Mouse (Mus musculus): ENCODE measurements around the gene Shank2. TPM values are rescaled to one million over a fixed set of nuclear protein-coding genes. Genes with fewer than 3 reads are reported as not detected.

Shank2 gene
- polyA plus RNA-seq, 1 experiment = 2.0 TPM

- TF ChIP-seq POLR2A (IDR thresholded peaks at IDR 0.05; ENCODE audit: borderline replicate concordance, control insufficient read depth, low read depth, low read length) (no peak), CTCF (IDR thresholded peaks at IDR 0.05; ENCODE audit: control insufficient read depth, insufficient read depth, low read length) (no peak)
- H3K4me3 ChIP-seq (replicated peaks; ENCODE audit: control insufficient read depth, low read depth, low read length) = no peak overlapping the region
- H3K27ac ChIP-seq (ENCODE audit: control insufficient read depth, insufficient read depth, low read depth, low read length, poor library complexity) = no peak overlapping the region
- 74% methylated on average over 4 of the region's 4 CpGs for WGBS
- no peaks in the 10 kb centered on the region for H3K4me1 ChIP-seq (ENCODE audit: control insufficient read depth, insufficient read depth, low read length)
Measured at GRCm38 (mm10) chr7:144473486-144473885, 471.8 kb downstream of the Shank2 start.

Other genes with a start within 250 kb of the Shank2 start
- 3.4 and 6.7 TPM in 2 replicates for gene Osbpl5, start 244.9 kb upstream of the Shank2 start, polyA plus RNA-seq (2011; ENCODE audit: insufficient read depth, insufficient read length, low replicate concordance, missing spikeins)
- gene Mrgprg, start 234.9 kb upstream of the Shank2 start, polyA plus RNA-seq (2011; ENCODE audit: insufficient read depth, insufficient read length, low replicate concordance, missing spikeins) = not detected in 2 replicates
- gene Mrgpre, start 217.4 kb upstream of the Shank2 start, polyA plus RNA-seq (2011; ENCODE audit: insufficient read depth, insufficient read length, low replicate concordance, missing spikeins) = 0.52 TPM in 1 of 2 replicates, not detected in the other
- gene Nadsyn1, start 179.1 kb upstream of the Shank2 start, polyA plus RNA-seq (2011; ENCODE audit: insufficient read depth, insufficient read length, low replicate concordance, missing spikeins) = 2.3 and 4.4 TPM in 2 replicates
- 7.4 and 8.5 TPM in 2 replicates for gene Dhcr7, start 178.8 kb upstream of the Shank2 start, polyA plus RNA-seq (2011; ENCODE audit: insufficient read depth, insufficient read length, low replicate concordance, missing spikeins)
- not detected in 2 replicates for gene Gm498, start 135.1 kb upstream of the Shank2 start, polyA plus RNA-seq (2011; ENCODE audit: insufficient read depth, insufficient read length, low replicate concordance, missing spikeins)

Data from bone marrow, adult 2 months (tissue).